Mouse (Mus musculus): ENCODE results near the gene Suz12.

GRCm38 (mm10) chr11:79947265-79947664, 45.6 kb upstream of the Suz12 start:
- no peak for TF ChIP-seq POLR2A (IDR thresholded peaks at IDR 0.05; ENCODE audit: control insufficient read depth, extremely low read depth, insufficient read depth, low read length, poor library complexity)
- no peak for TF ChIP-seq CTCF (IDR thresholded peaks at IDR 0.05; ENCODE audit: borderline replicate concordance, control insufficient read depth, extremely low read depth, insufficient read depth, low read length, poor library complexity)

Data from thymus, adult 2 months (tissue).